Mouse (Mus musculus) C2C12 (cell line): Measurements from ENCODE around the gene Guca1a.

Experiments
- CEBPB ChIP-seq: IDR thresholded peaks from one replicate; pipeline ENCODE4 v1.6.1; 2011; ENCODE audit warnings: low read depth, mild to moderate bottlenecking, control low read depth, moderate library complexity
- CTCF ChIP-seq: IDR thresholded peaks from one replicate; pipeline ENCODE4 v1.5.1; 2011; ENCODE audit not compliant: control insufficient read depth, insufficient read depth, insufficient read length
- FOSL1 ChIP-seq: IDR thresholded peaks from one replicate; pipeline ENCODE4 v1.8.0; 2011; ENCODE audit warnings: mild to moderate bottlenecking, low read length; ENCODE audit not compliant: poor library complexity, insufficient read depth, severe bottlenecking
- MAX ChIP-seq: IDR thresholded peaks from one replicate; pipeline ENCODE4 v1.6.1; 2011; ENCODE audit warnings: mild to moderate bottlenecking, control low read depth
- MYOD1 ChIP-seq: IDR thresholded peaks from one replicate; pipeline ENCODE4 v1.6.1; 2011; ENCODE audit warnings: low read depth; ENCODE audit not compliant: control insufficient read depth, insufficient read length
- USF1 ChIP-seq: IDR thresholded peaks from one replicate; pipeline ENCODE4 v1.6.1; 2011; ENCODE audit warnings: low read depth, mild to moderate bottlenecking, control low read depth, moderate library complexity

DNA sequence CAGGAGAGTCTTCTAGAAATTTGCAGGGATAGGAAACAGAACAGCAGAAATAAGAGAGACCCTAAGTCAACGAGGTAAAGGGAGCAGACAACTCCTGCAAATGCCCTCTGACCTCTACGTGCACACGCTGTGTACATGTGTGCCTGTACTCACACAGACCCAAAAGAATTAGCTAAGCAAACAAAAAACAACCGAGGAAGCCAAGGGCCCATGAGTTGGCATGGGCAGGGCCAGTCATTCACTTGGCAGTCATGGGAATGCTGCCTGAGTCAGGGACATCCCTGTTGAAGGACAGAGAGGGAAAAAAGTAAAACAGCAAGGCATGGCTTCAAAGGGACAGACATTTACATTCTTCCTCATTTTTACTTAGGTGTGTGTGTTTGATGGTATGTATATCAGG, 17.1 kb downstream of the Guca1a start:
- TF ChIP-seq CEBPB: no peak
- TF ChIP-seq CTCF: no peak
- TF ChIP-seq FOSL1: no peak
- no peak for TF ChIP-seq MAX
- TF ChIP-seq USF1: no peak
- TF ChIP-seq MYOD1: no peak
